Mouse (Mus musculus) brain, adult 2 months (tissue): ENCODE measurements around the gene Rimklb.

Experiments used
- DNase-seq: peaks from one replicate; pipeline ENCODE4 v3.0.0; 2011; ENCODE audit warnings: low read depth, low spot score

The Rimklb gene

GRCm38 (mm10) chr6:122427456-122427855 is 71.1 kb downstream of the Rimklb start:
- no peak for DNase-seq

DNA sequence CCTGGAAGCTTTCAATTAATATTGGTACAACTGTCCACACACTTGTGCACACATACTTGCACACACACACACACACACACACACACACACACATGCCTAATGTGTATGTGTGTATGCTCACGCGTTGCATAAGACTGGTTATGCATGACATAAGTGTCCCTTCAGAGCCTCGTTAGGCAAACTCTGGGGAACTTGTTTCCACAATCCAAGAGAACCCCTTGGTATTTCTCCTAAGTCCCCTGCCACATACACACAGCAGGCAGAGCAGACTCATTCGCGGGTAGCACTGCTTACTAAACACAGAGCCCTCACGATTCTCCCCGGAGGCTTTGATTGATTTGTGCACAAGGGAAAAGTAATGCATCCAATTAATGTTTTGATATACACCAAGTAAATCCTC is 81.5 kb downstream of the Rimklb start:
- no peak for DNase-seq

DNA sequence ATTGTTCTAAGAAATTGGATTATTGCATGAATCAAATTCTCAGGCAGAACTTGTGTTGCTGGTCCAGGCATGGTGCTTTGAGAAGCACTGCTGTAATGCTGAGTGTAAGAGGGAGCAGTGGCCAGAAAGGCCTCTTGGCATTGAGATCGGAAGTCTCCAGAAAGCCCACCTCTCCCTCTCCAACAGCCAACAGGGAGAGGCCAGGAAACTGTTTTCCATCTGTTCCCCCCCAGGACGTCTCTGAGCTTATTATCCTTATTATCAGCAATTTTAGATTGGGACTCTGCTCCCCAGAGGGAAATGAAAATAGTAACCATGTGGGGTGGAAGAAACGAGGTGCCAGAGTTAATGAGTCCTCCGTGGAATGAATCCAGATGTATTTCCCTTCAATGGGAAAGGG is 82.2 kb downstream of the Rimklb start:
- DNase-seq: no peak

GRCm38 (mm10) chr6:122411281-122411680 is 87.3 kb downstream of the Rimklb start:
- no peak for DNase-seq

DNA sequence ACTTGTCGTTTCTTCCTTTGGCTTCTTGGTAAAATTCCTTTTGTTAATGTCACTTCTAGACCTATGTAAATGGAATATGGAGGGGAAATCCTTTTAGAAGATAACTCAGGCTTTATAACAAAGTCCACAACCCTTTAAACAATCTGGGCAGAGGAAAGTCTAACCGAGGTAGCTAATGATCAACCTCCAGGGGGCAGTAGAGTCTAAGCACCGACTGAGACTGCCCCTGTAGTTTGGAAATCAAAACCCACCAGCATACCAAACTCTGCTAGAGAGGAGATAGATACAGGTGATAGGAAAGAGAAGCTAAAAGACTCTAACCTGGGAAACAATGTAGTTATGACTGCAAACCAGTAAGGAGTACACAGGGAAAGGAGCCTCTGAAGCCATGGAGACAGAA is 96.3 kb downstream of the Rimklb start:
- peak; percentile 52 for DNase-seq

GRCm38 (mm10) chr6:122400263-122400662 is 98.3 kb downstream of the Rimklb start:
- no peak for DNase-seq
